Mouse (Mus musculus) mammary gland, adult 2 months (tissue): ENCODE results near the gene Gm13178. TPM values are rescaled to one million over a fixed set of nuclear protein-coding genes. Genes with fewer than 3 reads are reported as not detected.

Experiments
- polyA plus RNA-seq: library from polyadenylated mRNA; depleted of rRNA; stranded (reverse); fragments of >200 nt; gene quantifications from 2 replicates; pipeline ENCODE4 v1.2.3, GENCODE M21; 2012; ENCODE audit warnings: low replicate concordance; rRNA removed

Gm13178 gene
- polyA plus RNA-seq, result 2.2 TPM in 1 of 2 replicates, not detected in the other

DNA sequence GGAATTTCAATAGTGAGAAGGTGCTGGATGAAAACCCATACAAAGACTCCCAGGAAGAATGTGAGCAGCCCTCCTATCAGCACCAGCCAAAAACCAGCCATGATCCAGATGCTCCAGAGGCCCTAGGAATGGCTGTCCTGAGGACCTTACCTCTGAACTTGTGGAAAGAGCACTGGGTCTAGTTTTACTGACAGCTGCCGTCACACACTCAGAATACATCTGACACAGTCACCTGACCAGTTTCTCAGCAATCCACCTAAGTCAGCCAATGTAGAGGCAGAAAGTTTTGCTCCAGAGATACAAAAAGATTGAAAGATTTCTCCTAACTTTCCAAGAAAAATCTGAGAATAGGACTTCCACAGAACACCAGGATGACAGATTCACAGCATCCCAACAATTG lies at the start of gene Gm13178:
Gm13178 (minus strand) TSS at position 101 of the 400 bp plus-strand sequence.

DNA sequence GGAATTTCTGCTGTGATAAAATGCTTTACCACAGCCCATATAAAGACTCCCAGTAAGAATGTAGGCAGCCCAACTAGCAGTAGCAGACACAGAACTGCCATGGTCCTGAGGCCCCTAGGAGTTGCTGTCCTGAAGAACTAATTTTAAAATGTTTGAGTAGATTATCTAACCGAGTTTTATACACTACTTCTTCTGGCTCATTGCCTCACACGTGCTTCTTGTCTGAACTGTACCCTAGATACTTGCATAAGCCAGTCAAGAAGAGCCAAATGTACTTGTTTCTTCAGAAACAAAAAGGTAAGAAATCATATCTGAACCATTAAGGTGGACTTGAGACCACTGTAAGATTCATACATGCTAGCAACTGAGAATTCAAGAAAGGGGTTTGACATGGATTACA lies 34.9 kb downstream of the Gm13178 start, which contains the start of gene Gm436:
Gm436 (minus strand) TSS at position 101 of the 400 bp plus-strand sequence.

Other genes with a start within 250 kb of the Gm13178 start
- not detected in 2 replicates for gene 9430007A20Rik, start 201.6 kb downstream of the Gm13178 start, polyA plus RNA-seq
- gene Gm13124, start 156.3 kb downstream of the Gm13178 start, polyA plus RNA-seq, result not detected in 2 replicates
- 0.65 TPM in 1 of 2 replicates, not detected in the other for gene Aadacl4, start 107.7 kb downstream of the Gm13178 start, polyA plus RNA-seq
- 1.1 TPM in 1 of 2 replicates, not detected in the other for gene Gm436, start 35.0 kb downstream of the Gm13178 start, polyA plus RNA-seq
- gene Gm438, start 65.2 kb upstream of the Gm13178 start, polyA plus RNA-seq, result 0.07 TPM in 1 of 2 replicates, not detected in the other
- gene Dhrs3, start 171.4 kb upstream of the Gm13178 start, polyA plus RNA-seq, result 152 and 198 TPM in 2 replicates